In the genomic region with DNA sequence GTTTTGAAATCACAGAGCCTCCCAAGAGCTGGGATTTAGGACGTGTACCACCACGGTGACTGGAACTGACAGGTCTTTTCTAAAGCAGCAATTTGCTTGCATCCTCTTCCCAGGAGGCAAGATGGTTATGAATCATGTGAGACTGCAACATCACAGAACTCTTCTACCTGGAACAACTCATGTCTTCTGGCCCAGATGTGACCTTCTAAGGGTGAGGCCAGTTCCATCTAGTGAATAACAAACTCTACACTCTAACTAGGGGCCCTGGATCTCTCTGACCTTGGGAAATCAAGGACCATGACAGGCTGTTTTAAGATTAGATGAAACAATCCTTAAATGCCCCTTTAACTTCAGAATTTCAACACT, we compare ENCODE assay signal across 7 mouse cellular contexts. TPM values are rescaled to one million over a fixed set of nuclear protein-coding genes. Genes with fewer than 3 reads are reported as not detected.
DNase-seq lines count a peak whose midpoint lies in the region; ATAC-seq and TF ChIP-seq lines count a peak whose summit lies in the region.

No protein-coding gene starts in this region.

- in situ Hi-C loops in CH12.LX (cut with MboI; ENCODE audit: low pct_ligation_motif_present, low pct_unique_long_range_greater_than_20kb, low sequenced_read_pairs), result no loop called here

- H3K4me2 ChIP-seq in CH12.LX (ENCODE audit: insufficient read depth, low read depth, poor library complexity, severe bottlenecking), result peak overlapping the region; percentile 38
- H3K4me2 ChIP-seq in hindbrain, embryonic 16.5 days (ENCODE audit: low read length), result peak overlapping the region; percentile 45

- H3K4me3 ChIP-seq in CH12.LX (replicated peaks in 1 of 3; ENCODE audit: low read depth in 2 of 3, low read length in 2 of 3, poor library complexity in 1 of 3) (peak overlapping the region; percentile 2 to 86 (median 73)), macrophage (ENCODE audit: inconsistent target) (peak overlapping the region; percentile 97; the same call in 1 of the 2 replicates)
- peak overlapping the region; percentile 6; the same call in 1 of the 2 replicates for H3K4me3 ChIP-seq in hindbrain, embryonic 16.5 days (ENCODE audit: low read length)

- dilution Hi-C loops in CH12.LX (cut with MboI; ENCODE audit: extremely low pct_ligation_motif_present, extremely low pct_unique_long_range_greater_than_20kb, low sequenced_read_pairs), result no loop called here

- no peak for TF ChIP-seq POLR2A in CH12.LX (IDR thresholded peaks at IDR 0.05; ENCODE audit: low read depth, low read length)

- TF ChIP-seq RAD21 in CH12.LX (IDR thresholded peaks at IDR 0.05; ENCODE audit: low read depth, low read length), result no peak

- WGBS in hindbrain, embryonic 16.5 days, result 43% methylated on average over 2 of the region's 2 CpGs
- 70% methylated on average over 2 of the region's 2 CpGs for WGBS in macrophage (ENCODE audit: missing documents)

- no peaks in the 10 kb centered on the region for H3K9me3 ChIP-seq in CH12.LX (replicated peaks; ENCODE audit: low read length)
- H3K9me3 ChIP-seq in hindbrain, embryonic 16.5 days (ENCODE audit: control insufficient read depth, low read length), result no peaks in the 10 kb centered on the region

- H3K9ac ChIP-seq in CH12.LX (ENCODE audit: insufficient read depth, low read depth), result peak overlapping the region; percentile 62
- H3K9ac ChIP-seq in hindbrain, embryonic 16.5 days (ENCODE audit: low read depth, low read length), result no peak overlapping the region

- no peaks in the 10 kb centered on the region for H3K27me3 ChIP-seq in CH12.LX (replicated peaks)
- H3K27me3 ChIP-seq in hindbrain, embryonic 16.5 days (replicated peaks; ENCODE audit: control insufficient read depth, insufficient read depth, low read length), result no peaks in the 10 kb centered on the region

- no peak for DNase-seq in CH12.LX (ENCODE audit: extremely low read depth)
- peak; percentile 67 for DNase-seq in adipocyte (ENCODE audit: low spot score)
- DNase-seq in spleen, adult 18-20 months, result no peak
- DNase-seq in lung, postnatal 4 days, result no peak
- DNase-seq in spleen, postnatal 14 days (ENCODE audit: low spot score in 2 of 2), result no peak

- TF ChIP-seq EP300 in CH12.LX (IDR thresholded peaks at IDR 0.05; ENCODE audit: low read length), result no peak

- TF ChIP-seq CTCF in CH12.LX (conservative IDR thresholded peaks at IDR 0.05 in 1 of 2, IDR thresholded peaks at IDR 0.05 in 1 of 2; ENCODE audit: low read depth in 2 of 2, low read length in 2 of 2), result no peak

- peaks cover 3 to 73% of the 10 kb centered on the region in 2 experiments for H3K4me1 ChIP-seq in CH12.LX (ENCODE audit: control insufficient read depth in 1 of 2, insufficient read depth in 2 of 2)
- peaks cover 25% of the 10 kb centered on the region for H3K4me1 ChIP-seq in hindbrain, embryonic 16.5 days (ENCODE audit: control insufficient read depth, insufficient read depth, low read depth, low read length)

- peak overlapping the region; percentile 27 for H3K27ac ChIP-seq in CH12.LX (ENCODE audit: insufficient read depth, low read depth)
- 0 out of 2 replicates have a peak overlapping the region, but pooled peaks have one; percentile 34 for H3K27ac ChIP-seq in hindbrain, embryonic 16.5 days (ENCODE audit: low read depth, low read length)
- no peak overlapping the region; the same call in 1 of the 2 replicates for H3K27ac ChIP-seq in macrophage

- H3K79me2 ChIP-seq in CH12.LX (replicated peaks; ENCODE audit: control insufficient read depth, extremely low read depth, insufficient read depth, poor library complexity, severe bottlenecking) (peaks cover 31% of the 10 kb centered on the region), macrophage (ENCODE audit: inconsistent target) (peaks cover 66% of the 10 kb centered on the region)

- H3K36me3 ChIP-seq in CH12.LX (replicated peaks in 1 of 2; ENCODE audit: control insufficient read depth in 1 of 2, insufficient read depth in 1 of 2, low read length in 1 of 2) (peaks cover 12 to 19% of the 10 kb centered on the region in 2 experiments), macrophage (ENCODE audit: inconsistent target) (peaks cover 7% of the 10 kb centered on the region; the same call in 1 of the 2 replicates)
- peaks cover 12% of the 10 kb centered on the region for H3K36me3 ChIP-seq in hindbrain, embryonic 16.5 days (ENCODE audit: control insufficient read depth, insufficient read depth, low read length)

- ATAC-seq in hindbrain, embryonic 16.5 days, result no peak

TF ChIP-seq in CH12.LX, 34 proteins besides CTCF, POLR2A, EP300 and RAD21:
- TF ChIP-seq SIN3A (IDR thresholded peaks at IDR 0.05; ENCODE audit: low read length) (no peak), MEF2A (IDR thresholded peaks at IDR 0.05; ENCODE audit: borderline replicate concordance, low read depth, low read length) (no peak), CHD2 (IDR thresholded peaks at IDR 0.05; ENCODE audit: low read length) (no peak), RCOR1 (conservative IDR thresholded peaks at IDR 0.05; ENCODE audit: low read depth, low read length) (no peak), KAT2A (IDR thresholded peaks at IDR 0.05; ENCODE audit: insufficient replicate concordance, low read length) (no peak), ZMIZ1 (IDR thresholded peaks at IDR 0.05; ENCODE audit: low read depth, low read length) (no peak), TBP (conservative IDR thresholded peaks at IDR 0.05; ENCODE audit: low read depth, low read length) (no peak), MXI1 (IDR thresholded peaks at IDR 0.05; ENCODE audit: low read depth, low read length) (no peak), ETS1 (conservative IDR thresholded peaks at IDR 0.05; ENCODE audit: low read depth, low read length) (no peak), ELF1 (IDR thresholded peaks at IDR 0.05; ENCODE audit: low read depth, low read length) (no peak), IRF4 (IDR thresholded peaks at IDR 0.05; ENCODE audit: low read depth, low read length) (no peak), MAFK (IDR thresholded peaks at IDR 0.05; ENCODE audit: insufficient replicate concordance, low read length) (no peak), SMC3 (IDR thresholded peaks at IDR 0.05; ENCODE audit: low read depth, low read length) (no peak), PAX5 (IDR thresholded peaks at IDR 0.05; ENCODE audit: low read length) (no peak), MYC (IDR thresholded peaks at IDR 0.05; ENCODE audit: low read depth, low read length) (no peak), USF2 (conservative IDR thresholded peaks at IDR 0.05; ENCODE audit: low read depth, low read length) (no peak), POLR2AphosphoS2 (IDR thresholded peaks at IDR 0.05; ENCODE audit: low read depth, low read length) (no peak)

RNA-seq across cellular contexts. Expression of gene Wdpcp, which starts 1.9 kb away (rescaled TPM):
- 2.0 and 3.2 TPM in 2 replicates for total RNA-seq in CH12.LX (2012; rRNA removed)
- 3.7 and 4.8 TPM in 2 replicates for total RNA-seq in CH12.LX (2014; rRNA removed)
- polyA plus RNA-seq in CH12.LX (2012; ENCODE audit: insufficient read length, low read depth), result 2.9 and 5.6 TPM in 2 replicates
- 10.5 and 11.4 TPM in 2 replicates for polyA plus RNA-seq in hindbrain, embryonic 16.5 days (2015; fragmentation: Nextera tagmentation; extraction: Ambion mirVana)
- 10 to 100 TPM in 25 of 26 experiments, 1 to 10 TPM in 1; 9.1 to 73.7 (median 56.5) TPM for total RNA-seq in macrophage (2018; cell fraction: chromatin; rRNA removed)
- 1 to 10 TPM; 3.7 to 7.5 (median 5.6) TPM for total RNA-seq in macrophage (2018; cell fraction: cytosol; rRNA removed)
- 10 to 100 TPM in 23 of 26 experiments, 1 to 10 TPM in 3; 6.4 to 44.7 (median 19.0) TPM for total RNA-seq in macrophage (2018; cell fraction: nucleus; rRNA removed)
- 4.1 to 5.7 TPM (median 4.8 TPM) in 3 replicates for polyA plus RNA-seq in macrophage (2018)

RNA-seq across cellular contexts. Expression of gene Mdh1, which starts 2.1 kb away (rescaled TPM):
- total RNA-seq in CH12.LX (2012; rRNA removed) (233 and 243 TPM in 2 replicates), CH12.LX (2014; rRNA removed) (440 and 456 TPM in 2 replicates)
- polyA plus RNA-seq in CH12.LX (2012; ENCODE audit: insufficient read length, low read depth) (311 and 385 TPM in 2 replicates), macrophage (2018) (104 to 116 TPM (median 114 TPM) in 3 replicates)
- polyA plus RNA-seq in hindbrain, embryonic 16.5 days (2015; fragmentation: Nextera tagmentation; extraction: Ambion mirVana), result 667 and 775 TPM in 2 replicates
- total RNA-seq in macrophage (2018; cell fraction: chromatin; rRNA removed), result 10 to 100 TPM in 11 of 26 experiments, 1 to 10 TPM in 15; 1.4 to 39.5 (median 8.5) TPM
- total RNA-seq in macrophage (2018; cell fraction: cytosol; rRNA removed), result 100 to 1,000 TPM in 18 of 26 experiments, 10 to 100 TPM in 8; 79.7 to 125 (median 105) TPM
- 10 to 100 TPM; 12.0 to 57.7 (median 27.3) TPM for total RNA-seq in macrophage (2018; cell fraction: nucleus; rRNA removed)

Comparison
In these comparisons a context has a peak if more than half of its experiments do, and no peak if none do; other contexts are left out.
1. H3K4me3 ChIP-seq: peak in every context shown above with its lines; median percentile 97 in macrophage; 73 in CH12.LX; 6 in hindbrain, embryonic 16.5 days.